Mouse (Mus musculus) layer of hippocampus, adult 2 months (tissue): ENCODE data around the gene Dock1. TPM values are rescaled to one million over a fixed set of nuclear protein-coding genes. Genes with fewer than 3 reads are reported as not detected.

ENCODE experiments used
- DNase-seq, 2 experiments: peaks; one replicate each; pipeline ENCODE4 v3.0.0; 2022; ENCODE audit warnings: low spot score in 2 of 2
- H3K27ac ChIP-seq: fragments of 200-600 bp; 2 replicates; pipeline ENCODE4 v1.8.1; 2022
- H3K4me3 ChIP-seq: fragments of 200-600 bp; 2 replicates; pipeline ENCODE4 v1.8.1; 2022; ENCODE audit warnings: mild to moderate bottlenecking
- CTCF ChIP-seq: fragments of 200-600 bp; conservative IDR thresholded peaks from 2 replicates; pipeline ENCODE4 v1.8.1; 2022; ENCODE audit warnings: antibody characterized with exemption, mild to moderate bottlenecking, moderate library complexity
- total RNA-seq, 2 experiments: library from RNA; stranded (reverse); gene quantifications; 2 replicates each; pipeline ENCODE4 v1.2.3; 2021

Gene Dock1
- total RNA-seq, 2 experiments from 2014 or later: 23.8 to 26.5 TPM

DNA sequence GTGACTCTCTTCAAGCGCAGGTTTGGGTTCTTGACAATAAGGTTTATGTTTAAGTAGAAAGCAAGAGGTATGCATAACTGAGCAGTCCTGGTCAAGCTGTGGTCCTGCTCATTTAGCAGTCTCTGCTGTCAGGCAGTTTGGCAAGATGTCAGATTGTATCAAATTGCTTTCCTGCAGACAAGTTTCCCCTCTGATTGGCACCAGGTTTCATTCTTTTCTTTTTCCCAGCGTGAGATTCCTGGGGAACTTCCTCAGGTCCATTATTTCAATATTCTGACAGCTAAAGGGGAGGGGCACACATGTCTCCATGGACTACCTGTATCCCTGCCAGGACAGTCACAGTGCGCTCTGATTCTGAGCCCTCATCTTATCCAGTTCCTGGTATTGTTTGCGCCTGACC is 153.4 kb downstream of the Dock1 start:
- DNase-seq: no peak
- H3K27ac ChIP-seq: no peak overlapping the region
- H3K4me3 ChIP-seq: no peak overlapping the region
- TF ChIP-seq CTCF: no peak

DNA sequence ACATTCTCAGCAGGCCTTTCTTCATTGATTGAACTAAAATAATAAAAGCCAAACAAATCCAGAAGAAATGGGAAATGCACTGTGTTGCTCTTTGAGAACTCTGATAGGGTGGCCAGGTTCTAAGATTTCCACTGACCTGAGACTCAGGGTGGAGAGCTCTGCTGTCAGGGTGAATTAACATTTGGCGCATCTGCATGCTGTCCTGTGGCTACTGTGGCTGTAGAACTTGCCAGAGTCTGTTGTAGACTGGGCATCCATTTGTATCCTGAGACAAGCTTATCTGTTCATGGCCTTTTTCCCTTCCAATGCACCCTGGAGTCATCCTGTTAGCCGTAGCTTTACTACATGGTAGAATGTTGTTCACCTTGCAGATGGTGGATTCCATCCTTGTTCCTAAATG is 169.6 kb downstream of the Dock1 start:
- no peak overlapping the region for H3K27ac ChIP-seq
- TF ChIP-seq CTCF: no peak
- no peak for DNase-seq
- H3K4me3 ChIP-seq: no peak overlapping the region

DNA sequence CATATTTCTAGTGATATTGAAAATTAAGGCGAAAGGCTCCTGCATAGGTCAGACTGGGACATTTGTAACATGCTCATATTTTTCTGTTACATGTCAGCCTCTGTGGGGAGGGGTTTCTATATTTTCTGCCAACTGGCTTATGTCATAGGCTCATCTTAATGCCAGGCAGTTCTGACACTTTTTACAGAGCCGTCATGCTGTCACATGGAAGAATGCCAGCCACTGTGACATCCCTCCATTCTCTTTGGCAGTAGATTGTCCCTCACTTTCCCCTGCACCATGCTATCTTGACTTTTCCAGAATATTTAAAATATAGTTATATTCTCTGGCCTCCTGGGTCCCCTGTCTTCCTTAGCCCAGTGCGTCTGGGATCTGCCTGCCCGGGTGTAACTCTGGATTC is 172.3 kb downstream of the Dock1 start:
- no peak overlapping the region for H3K27ac ChIP-seq
- DNase-seq: no peak
- no peak overlapping the region for H3K4me3 ChIP-seq
- no peak for TF ChIP-seq CTCF

DNA sequence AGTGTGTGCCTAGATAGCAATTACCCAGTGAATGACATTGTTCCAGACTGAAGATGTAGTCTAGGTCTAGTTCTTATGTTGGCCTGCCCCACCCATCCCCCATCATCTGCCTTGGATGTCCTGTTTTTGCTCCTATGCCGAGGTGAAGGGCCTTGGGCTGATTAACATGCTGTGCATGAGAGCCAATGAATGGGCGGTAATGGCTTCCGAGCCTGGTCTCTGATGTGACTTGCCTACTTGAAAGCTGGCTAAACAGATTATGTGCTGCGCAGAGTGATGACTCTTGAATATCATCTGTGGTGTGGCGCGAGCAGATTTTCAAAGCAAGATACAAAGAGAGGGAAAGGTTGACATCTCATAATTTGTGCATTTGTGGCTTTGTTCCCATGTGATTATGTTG is 191.5 kb downstream of the Dock1 start:
- TF ChIP-seq CTCF: no peak
- Histone ChIP-seq H3K4me3 (no peak overlapping the region), H3K27ac (no peak overlapping the region)
- DNase-seq: peak; percentile 12 to 21

DNA sequence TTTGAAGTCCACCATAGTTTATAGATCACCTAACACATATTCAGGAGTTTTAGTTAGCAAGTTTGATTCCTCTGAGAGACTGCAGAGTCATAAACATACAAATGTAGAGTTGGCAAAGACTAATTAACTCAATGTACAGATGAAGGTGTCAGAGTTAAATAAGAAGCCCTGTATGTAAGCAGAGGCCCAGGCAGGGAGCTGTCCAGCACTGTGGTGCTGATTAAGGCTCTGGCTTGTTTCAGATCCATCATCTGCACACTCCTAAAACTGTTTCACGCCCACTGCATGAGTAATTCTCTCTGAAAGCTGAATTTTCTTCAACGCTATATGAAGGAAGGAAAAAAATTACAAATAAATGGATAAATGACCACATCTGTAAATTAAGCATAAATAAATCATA is 193.7 kb downstream of the Dock1 start:
- H3K27ac ChIP-seq: no peak overlapping the region
- peak in 1 of 2 experiments; percentile 7 for DNase-seq
- H3K4me3 ChIP-seq: no peak overlapping the region
- no peak for TF ChIP-seq CTCF

DNA sequence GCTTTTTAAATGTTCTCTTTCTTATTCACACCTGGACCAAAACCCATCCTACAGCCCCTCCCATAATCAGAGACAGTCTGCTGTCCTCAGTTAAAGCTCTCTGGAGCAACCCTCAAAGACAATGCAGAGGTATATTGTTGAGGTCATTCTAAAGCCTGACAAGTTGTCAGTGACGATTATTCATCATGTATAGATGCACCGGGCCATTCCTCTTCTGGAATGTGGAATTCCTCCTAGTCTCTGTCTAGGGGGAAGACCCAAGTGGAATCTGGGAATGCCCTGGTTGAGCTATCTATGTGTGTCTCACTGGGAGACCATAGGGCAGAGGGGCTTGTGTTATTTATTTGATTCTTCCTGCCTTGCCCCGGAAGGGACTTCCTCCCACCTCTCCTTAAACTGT is 202.1 kb downstream of the Dock1 start:
- no peak overlapping the region for H3K27ac ChIP-seq
- TF ChIP-seq CTCF: no peak
- no peak for DNase-seq
- H3K4me3 ChIP-seq: no peak overlapping the region

DNA sequence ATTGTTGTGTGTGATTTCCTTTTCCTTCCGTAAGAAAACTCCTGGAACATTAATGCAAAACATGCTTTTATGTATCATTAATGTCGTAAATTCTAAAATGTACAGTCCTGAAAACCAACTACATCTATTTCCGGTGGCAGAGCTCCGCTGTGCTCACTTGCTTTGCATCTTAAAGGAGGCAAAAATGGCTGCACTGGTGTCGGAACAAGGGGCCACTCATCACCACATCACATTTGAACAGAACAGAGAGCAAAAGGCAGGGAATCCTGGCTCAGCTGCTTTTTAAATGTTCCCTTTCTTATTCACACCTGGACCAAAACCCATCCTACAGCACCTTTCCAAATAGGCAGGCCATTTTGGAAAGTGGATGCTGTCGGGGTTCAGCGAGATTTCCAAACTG is 202.5 kb downstream of the Dock1 start:
- no peak overlapping the region for H3K4me3 ChIP-seq
- no peak for TF ChIP-seq CTCF
- DNase-seq: no peak

DNA sequence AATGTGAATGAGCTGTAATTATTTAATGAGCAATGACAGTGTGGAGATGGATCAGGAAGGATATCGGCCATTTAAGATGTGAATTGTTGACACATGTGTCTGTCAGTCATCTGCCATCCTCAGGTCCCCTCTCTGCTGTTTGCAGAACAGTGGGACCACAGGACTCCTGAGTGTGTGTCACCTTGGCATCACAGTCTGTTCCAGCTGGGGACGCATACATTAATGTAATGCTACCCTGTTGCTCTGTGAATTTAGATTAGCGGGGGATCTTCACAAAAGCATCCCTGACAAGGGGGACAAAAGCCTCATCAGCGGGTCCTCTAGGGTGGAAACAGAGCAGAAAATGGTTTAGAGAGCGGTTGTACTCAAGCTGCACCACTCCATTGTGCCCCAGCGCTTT is 208.5 kb downstream of the Dock1 start:
- H3K4me3 ChIP-seq: no peak overlapping the region
- DNase-seq: no peak
- TF ChIP-seq CTCF: no peak
- H3K27ac ChIP-seq: no peak overlapping the region

More for the DNA sequence above, 202.5 kb downstream of the Dock1 start:
- no peak overlapping the region for H3K27ac ChIP-seq

DNA sequence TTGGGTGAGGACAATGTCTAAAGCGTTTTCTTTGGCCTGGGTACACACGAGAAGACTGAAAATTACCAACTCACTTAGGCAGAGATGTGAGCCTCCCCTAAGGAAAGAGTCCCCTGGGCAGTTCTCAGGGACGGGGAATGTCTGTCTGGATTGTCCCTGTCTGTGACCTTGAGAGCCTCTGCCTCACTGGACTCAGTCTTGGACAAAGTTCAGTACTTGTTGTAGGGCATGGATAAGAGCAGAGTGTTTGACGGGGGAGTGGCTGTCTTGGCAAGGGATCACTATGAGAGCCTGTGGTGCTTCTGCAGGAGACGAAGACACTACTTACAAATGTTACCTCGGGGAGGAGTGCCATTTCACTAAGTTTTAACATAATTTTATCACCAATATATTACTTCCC is 210.0 kb downstream of the Dock1 start:
- Histone ChIP-seq H3K27ac (no peak overlapping the region), H3K4me3 (no peak overlapping the region)
- TF ChIP-seq CTCF: no peak
- DNase-seq: no peak

DNA sequence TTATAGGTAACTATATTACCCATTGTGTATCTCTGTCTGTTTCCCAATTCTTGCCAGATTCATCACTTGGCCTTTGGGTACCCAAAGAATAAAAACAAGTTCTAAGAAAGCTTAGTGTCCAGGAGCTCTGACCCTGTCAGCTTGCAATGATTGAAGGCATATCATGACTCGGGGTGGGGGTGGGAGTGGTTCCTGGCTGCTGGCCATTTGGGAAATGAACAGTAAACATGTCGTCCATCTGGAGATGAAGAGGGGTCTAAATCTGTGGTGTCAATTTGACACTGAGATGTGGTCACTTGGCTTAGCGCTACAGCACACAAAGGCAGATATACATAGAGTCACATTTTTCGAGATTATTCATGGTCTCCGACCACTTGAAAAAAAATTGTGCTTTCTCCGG is 213.1 kb downstream of the Dock1 start:
- no peak for TF ChIP-seq CTCF
- no peak overlapping the region for H3K4me3 ChIP-seq
- no peak overlapping the region for H3K27ac ChIP-seq
- no peak for DNase-seq

DNA sequence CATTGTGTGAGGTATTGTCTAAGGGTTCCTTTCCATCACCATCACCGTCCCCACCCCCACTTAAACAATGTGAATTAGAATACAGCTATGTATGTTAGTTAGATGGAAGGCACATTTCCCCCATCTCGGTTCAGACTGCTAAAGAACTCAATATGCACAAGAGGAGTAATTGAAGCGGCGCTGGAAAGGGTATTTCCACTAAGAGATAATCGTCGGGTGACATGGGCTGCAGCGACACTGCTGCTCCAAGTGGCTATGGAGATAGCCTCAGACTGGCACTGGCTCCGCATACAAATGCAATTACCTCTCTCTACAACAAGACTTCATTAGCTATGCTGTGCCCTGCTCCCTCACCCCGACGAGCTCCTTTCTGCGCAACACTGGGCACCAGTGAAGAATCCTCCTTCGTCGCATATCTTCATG is 222.0 kb downstream of the Dock1 start:
- TF ChIP-seq CTCF: no peak
- no peak for DNase-seq
- Histone ChIP-seq H3K27ac (no peak overlapping the region), H3K4me3 (no peak overlapping the region)

DNA sequence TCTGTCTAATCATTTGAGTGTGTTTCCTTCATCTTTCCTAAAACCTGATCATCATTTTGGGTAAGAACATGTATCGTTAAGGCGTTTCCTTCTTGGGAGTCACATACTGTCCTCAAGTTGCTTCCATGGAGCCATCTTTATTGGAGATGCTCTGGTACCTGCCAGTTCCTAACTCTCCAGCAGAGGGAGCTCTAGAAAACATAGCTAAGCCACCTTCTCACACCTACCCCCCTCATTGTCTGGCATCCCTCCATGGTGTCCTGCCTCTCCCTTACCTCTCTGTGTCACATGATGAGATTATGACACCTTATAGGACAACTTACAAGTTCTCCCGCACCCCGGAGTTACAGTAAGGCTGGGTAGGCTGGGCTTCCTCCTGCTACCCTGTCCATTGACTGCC is 222.5 kb downstream of the Dock1 start:
- Histone ChIP-seq H3K27ac (no peak overlapping the region), H3K4me3 (no peak overlapping the region)
- peak; percentile 77 for TF ChIP-seq CTCF
- peak in 1 of 2 experiments; percentile 16 for DNase-seq

DNA sequence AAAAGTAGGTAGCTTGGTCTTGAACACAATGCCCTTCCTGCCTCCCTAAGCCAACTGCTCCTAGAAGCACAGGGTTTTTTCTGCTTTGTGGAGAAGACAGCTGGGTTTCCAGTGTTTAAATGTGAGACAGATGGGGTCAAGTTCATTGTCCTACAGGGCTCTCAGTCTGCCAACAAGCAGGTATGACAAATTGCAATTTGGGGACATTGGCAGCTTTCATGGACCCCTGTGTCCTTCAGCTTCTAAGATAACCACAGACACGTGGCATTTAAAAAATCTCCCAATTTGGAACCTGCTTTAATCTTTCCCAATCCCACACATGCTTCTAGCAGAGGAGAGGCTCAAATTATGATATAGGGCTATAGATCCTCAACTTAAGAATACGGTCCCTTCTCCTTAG is 224.2 kb downstream of the Dock1 start:
- Histone ChIP-seq H3K4me3 (no peak overlapping the region), H3K27ac (no peak overlapping the region)
- TF ChIP-seq CTCF: no peak
- no peak for DNase-seq

DNA sequence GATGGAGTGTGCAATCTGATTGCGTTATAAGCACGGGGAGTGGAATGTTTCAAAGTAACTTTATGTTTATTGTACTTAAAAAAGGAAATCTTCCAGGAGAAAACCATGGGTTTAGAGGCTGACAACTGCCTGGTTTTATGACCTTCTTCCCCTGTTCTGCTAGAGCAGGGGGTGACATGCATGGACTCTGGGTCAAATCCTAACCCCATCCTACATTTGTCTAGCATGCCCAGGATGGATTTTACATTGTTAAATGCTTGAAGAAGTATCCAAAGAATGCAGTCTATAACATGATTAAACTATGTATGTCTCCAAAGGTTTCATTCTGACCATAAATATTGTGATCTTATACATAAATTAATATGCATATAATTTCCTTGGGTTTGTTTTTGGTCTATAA is 229.0 kb downstream of the Dock1 start:
- DNase-seq: no peak
- no peak overlapping the region for H3K4me3 ChIP-seq
- TF ChIP-seq CTCF: no peak
- no peak overlapping the region for H3K27ac ChIP-seq

DNA sequence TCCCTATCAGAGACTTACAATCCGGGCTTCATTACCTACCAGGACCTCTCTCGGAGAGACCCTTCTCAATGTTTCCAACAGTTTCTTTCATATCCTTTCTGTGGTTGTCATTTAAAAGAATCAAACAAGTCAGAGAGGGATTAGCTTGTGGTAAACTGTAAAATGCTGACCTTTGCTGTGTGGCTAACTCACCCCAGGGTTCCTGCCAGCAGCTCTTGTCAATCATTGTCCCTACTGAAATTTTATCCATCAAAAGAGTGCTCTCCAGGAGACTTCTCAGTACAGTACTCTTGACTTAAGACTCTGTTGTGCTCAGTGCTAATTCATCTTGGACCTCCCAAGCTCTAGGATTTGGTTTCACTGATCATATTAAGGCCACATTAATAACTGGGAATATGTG is 231.5 kb downstream of the Dock1 start:
- no peak overlapping the region for H3K4me3 ChIP-seq
- no peak for TF ChIP-seq CTCF
- H3K27ac ChIP-seq: no peak overlapping the region
- no peak for DNase-seq
